Mouse (Mus musculus) erythroblast, embryonic 14.5 days (primary cell): ENCODE data around the gene Kif18a.

Source experiments
- GATA1 ChIP-seq: IDR thresholded peaks from 2 replicates; pipeline ENCODE4 v1.6.1; 2012; ENCODE audit warnings: low read length, inconsistent platforms, mixed read lengths
- TAL1 ChIP-seq: IDR thresholded peaks from 3 replicates; pipeline ENCODE4 v1.6.1; 2012; ENCODE audit warnings: low read length, inconsistent platforms, mixed read lengths

GRCm38 (mm10) chr2:109277593-109277992 is 2.9 kb upstream of the Kif18a start:
- no peak for TF ChIP-seq GATA1
- no peak for TF ChIP-seq TAL1
